Mouse (Mus musculus) gastrocnemius, postnatal 14 days (tissue): ENCODE data around the gene Dbn1. TPM values are rescaled to one million over a fixed set of nuclear protein-coding genes. Genes with fewer than 3 reads are reported as not detected.

ENCODE experiments used
- DNase-seq: peaks from one replicate; pipeline ENCODE4 v3.0.0; 2021; ENCODE audit warnings: mixed read lengths
- intact Hi-C: fragments of 180-260 bp; cut with DNase I; formaldehyde crosslinking; loops from one replicate; pipeline ENCODE4 v1.15.1; 2025; ENCODE audit warnings: low total_unique reads
- microRNA-seq, 2 experiments: library from miRNA; unstranded; fragments of <30 nt; microRNA quantifications; one replicate each; pipeline ENCODE4 v1.2.0; 2021
- total RNA-seq, 2 experiments: library from RNA; stranded (reverse); gene quantifications; 2 replicates each; pipeline ENCODE4 v1.2.3; 2021

The Dbn1 gene
- total RNA-seq, 2 experiments from 2014 or later = 31.3 to 37.5 TPM

- DNase-seq = no peak
- intact Hi-C loops = no loop called here
These were observed 55.8 kb downstream of the Dbn1 start for GRCm38 (mm10) chr13:55431889-55432685.

- peak; percentile 20 for DNase-seq
- intact Hi-C loops = no loop called here
These were observed 57.3 kb downstream of the Dbn1 start for GRCm38 (mm10) chr13:55430566-55430965.

GRCm38 (mm10) chr13:55429226-55429888, 58.6 kb downstream of the Dbn1 start:
- intact Hi-C loops = no loop called here
- DNase-seq = peak; percentile 77

DNA sequence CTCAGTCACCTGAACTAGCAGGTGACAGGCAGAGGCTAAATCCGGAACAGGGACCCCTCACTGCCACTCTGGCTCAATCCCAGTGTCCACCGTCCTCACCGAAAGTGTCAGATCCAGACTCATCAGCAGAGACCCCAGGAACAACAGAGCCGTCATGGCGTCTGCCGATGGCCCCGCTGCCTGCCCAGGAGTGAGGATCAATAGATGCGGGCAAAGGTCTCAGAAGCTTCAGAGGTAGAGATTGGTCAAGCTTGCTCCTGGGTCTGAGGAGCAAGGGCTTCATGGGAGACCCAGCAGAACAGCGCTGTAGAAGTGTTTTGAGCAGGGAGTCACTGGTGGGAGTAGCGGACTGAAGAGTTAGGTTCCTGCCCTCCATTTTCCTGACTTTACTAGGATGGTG, 61.3 kb downstream of the Dbn1 start, which contains the start of gene F12:
TSS of gene F12 (minus strand) at position 181 of the 400 bp plus-strand sequence.
- intact Hi-C loops = no loop called here
- DNase-seq = no peak

Small RNA genes within 50 kb of the gene (microRNA-seq; reads per million reads assigned to microRNA genes)
- 0 to 0.64 reads per million in 2 experiments for gene Mir6943
- gene Mir6944 = 21.1 to 27.4 reads per million in 2 experiments
- gene Mir6945 = 8.3 to 8.5 reads per million in 2 experiments

Other genes with a start within 250 kb of the Dbn1 start
- 10 to 100 TPM; 48.0 to 59.0 TPM for gene Prelid1, start 167.6 kb downstream of the Dbn1 start, total RNA-seq
- gene Rab24, start 166.2 kb downstream of the Dbn1 start, total RNA-seq = 10 to 100 TPM; 31.1 to 31.7 TPM
- gene Mxd3, start 158.3 kb downstream of the Dbn1 start, total RNA-seq = 1 to 10 TPM; 3.0 to 3.4 TPM
- 10 to 100 TPM; 32.2 to 34.6 TPM for gene Lman2, start 125.3 kb downstream of the Dbn1 start, total RNA-seq
- under 1 TPM; 0.22 to 0.29 TPM for gene Rgs14, start 118.4 kb downstream of the Dbn1 start, total RNA-seq
- gene Slc34a1, start 89.9 kb downstream of the Dbn1 start, total RNA-seq = not detected
- gene Pfn3, start 72.9 kb downstream of the Dbn1 start, total RNA-seq = not detected
- not detected for gene F12, start 61.3 kb downstream of the Dbn1 start, total RNA-seq
- 10 to 100 TPM; 12.1 to 12.6 TPM for gene Grk6, start 43.0 kb downstream of the Dbn1 start, total RNA-seq
- gene Prr7, start 23.8 kb downstream of the Dbn1 start, total RNA-seq = 1 to 10 TPM; 1.0 to 1.6 TPM
- gene Pdlim7, start 25.6 kb upstream of the Dbn1 start, total RNA-seq = 100 to 1,000 TPM; 588 to 612 TPM
- gene Dok3, start 41.2 kb upstream of the Dbn1 start, total RNA-seq = 1 to 10 TPM in 1 of 2 experiments, under 1 TPM in 1; 0.82 to 1.6 TPM
- 1 to 10 TPM; 8.8 to 9.5 TPM for gene Ddx41, start 48.5 kb upstream of the Dbn1 start, total RNA-seq
- gene Fam193b, start 83.0 kb upstream of the Dbn1 start, total RNA-seq = 10 to 100 TPM; 12.8 to 15.4 TPM
- gene Tmed9, start 85.6 kb upstream of the Dbn1 start, total RNA-seq = 100 to 1,000 TPM; 139 to 149 TPM
- 1 to 10 TPM; 6.2 to 7.3 TPM for gene B4galt7, start 111.8 kb upstream of the Dbn1 start, total RNA-seq
- gene Caml, start 134.9 kb upstream of the Dbn1 start, total RNA-seq = 10 to 100 TPM; 10.1 to 11.1 TPM
- 10 to 100 TPM; 19.7 to 21.2 TPM for gene Ddx46, start 146.9 kb upstream of the Dbn1 start, total RNA-seq
- gene B230219D22Rik, start 205.0 kb upstream of the Dbn1 start, total RNA-seq = 10 to 100 TPM; 30.9 to 32.9 TPM
- gene Txndc15, start 226.5 kb upstream of the Dbn1 start, total RNA-seq = 10 to 100 TPM; 27.8 to 27.9 TPM
- gene Pcbd2, start 239.3 kb upstream of the Dbn1 start, total RNA-seq = 10 to 100 TPM; 23.4 to 24.0 TPM